Mouse (Mus musculus): ENCODE measurements around the gene Tax1bp3.

The Tax1bp3 gene

DNA sequence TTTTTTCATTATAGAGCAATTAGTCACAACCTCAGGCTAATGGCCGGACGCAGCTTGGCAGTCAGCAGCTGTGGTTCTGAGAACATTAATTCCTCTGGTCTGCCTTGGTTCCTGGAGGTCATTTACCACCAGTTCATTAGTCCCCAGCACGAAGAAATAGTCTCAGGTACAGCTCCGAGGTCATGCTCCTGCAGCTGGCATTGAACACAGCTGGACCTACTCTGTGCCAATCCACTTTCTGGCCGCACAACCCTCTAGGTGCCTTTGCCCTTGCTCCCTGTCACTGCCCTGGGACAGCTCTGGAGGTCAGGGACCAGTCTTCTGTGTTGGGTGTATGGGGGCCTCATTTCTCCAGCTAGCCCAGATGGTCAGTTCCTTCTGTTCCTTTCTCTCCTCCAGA lies 52.0 kb downstream of the Tax1bp3 start:
- no peak for DNase-seq (ENCODE audit: low read depth, low spot score)

DNA sequence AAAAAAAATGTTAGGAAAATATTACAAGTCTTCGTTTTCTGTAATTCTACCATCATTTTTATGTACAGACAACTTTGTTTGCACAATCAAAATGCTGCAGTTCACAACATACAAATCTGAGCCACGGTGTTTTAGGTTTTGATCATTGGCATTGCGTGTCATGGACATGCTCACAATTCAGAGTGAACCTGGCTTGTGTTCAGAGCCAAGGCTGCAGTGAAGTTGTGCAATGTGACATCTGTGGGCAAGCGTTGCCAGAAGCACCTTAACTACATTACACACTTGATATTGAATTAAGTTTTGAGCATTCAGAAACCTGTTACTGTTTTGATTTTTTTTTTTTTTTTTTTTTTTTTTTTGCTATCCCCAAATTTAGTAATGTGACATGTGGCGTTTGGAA lies 53.2 kb downstream of the Tax1bp3 start:
- no peak for DNase-seq (ENCODE audit: low read depth, low spot score)

DNA sequence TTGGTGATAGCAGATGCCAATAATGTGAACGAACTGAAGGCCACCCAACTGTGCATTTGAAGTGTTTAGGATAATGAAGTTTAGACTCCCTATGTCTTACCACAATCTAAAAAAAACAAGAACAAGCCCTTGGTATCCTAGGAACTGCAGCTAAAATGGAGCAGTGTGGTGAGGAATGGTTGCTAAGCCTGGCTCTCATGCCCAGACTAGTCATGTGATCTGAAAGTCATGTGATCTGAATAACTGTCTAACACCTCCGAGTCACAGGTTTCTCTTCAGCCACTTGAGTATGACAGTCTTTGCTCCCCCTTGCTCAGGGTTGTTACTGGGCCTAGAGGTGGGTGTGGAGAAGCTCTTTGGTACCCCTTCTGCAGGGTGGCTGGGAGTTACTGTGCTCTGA lies 55.6 kb downstream of the Tax1bp3 start:
- no peak for DNase-seq (ENCODE audit: low read depth, low spot score)
